ENCODE assay signal across 40 mouse cellular contexts in genomic region chr19:29961842-29962241, GRCm38 (mm10). TPM values are rescaled to one million over a fixed set of nuclear protein-coding genes. Genes with fewer than 3 reads are reported as not detected.
"Had no signal": no experiment of that assay in that cellular context is flagged by ENCODE, and none has a peak within 500 bp of the region (broad histone marks: within the 10 kb centered on the region; RNA-seq: fewer than 3 reads in every experiment).

No protein-coding gene starts in this region.

- H3K27me3 ChIP-seq: heart, embryonic 13.5 days; heart, embryonic 15.5 days; hindbrain, embryonic 13.5 days; hindbrain, embryonic 15.5 days; kidney, embryonic 15.5 days; limb, embryonic 12.5 days had no signal

- H3K4me1 ChIP-seq: heart, embryonic 15.5 days; hindbrain, embryonic 13.5 days; hindbrain, embryonic 15.5 days; kidney, embryonic 15.5 days; limb, embryonic 10.5 days; limb, embryonic 12.5 days had no signal

- DNase-seq: forebrain, postnatal 0 days; gastrocnemius, postnatal 14 days; gastrocnemius, postnatal 36 days; heart, adult 18-20 months; heart, postnatal 36 days; kidney, adult 11 months; kidney, adult 2 months; kidney, adult 9 months; kidney, postnatal 14 days; kidney, postnatal 36 days; layer of hippocampus, adult 9-11 months; layer of hippocampus, postnatal 36 days; liver had no signal

- H3K36me3 ChIP-seq: heart, embryonic 13.5 days; heart, embryonic 15.5 days; hindbrain, embryonic 13.5 days; hindbrain, embryonic 15.5 days; kidney, embryonic 15.5 days; limb, embryonic 10.5 days; limb, embryonic 12.5 days had no signal

- H3K4me2 ChIP-seq: heart, embryonic 11.5 days; heart, embryonic 13.5 days; heart, embryonic 15.5 days; hindbrain, embryonic 13.5 days; hindbrain, embryonic 15.5 days; kidney, embryonic 15.5 days; limb, embryonic 12.5 days had no signal

- H3K4me3 ChIP-seq: heart, embryonic 13.5 days; heart, embryonic 15.5 days; hindbrain, embryonic 13.5 days; hindbrain, embryonic 15.5 days; kidney, embryonic 15.5 days; limb, embryonic 10.5 days; limb, embryonic 12.5 days had no signal

- H3K9me3 ChIP-seq: heart, embryonic 15.5 days; hindbrain, embryonic 15.5 days; limb, embryonic 10.5 days had no signal

- H3K9ac ChIP-seq: forebrain, postnatal 0 days; heart, embryonic 13.5 days; heart, embryonic 15.5 days; hindbrain, embryonic 13.5 days; hindbrain, embryonic 15.5 days; kidney, embryonic 15.5 days; limb, embryonic 12.5 days had no signal

- H3K27ac ChIP-seq: heart, embryonic 13.5 days; heart, embryonic 15.5 days; hindbrain, embryonic 13.5 days; hindbrain, embryonic 15.5 days; hindbrain, postnatal 0 days; kidney, embryonic 15.5 days; kidney, postnatal 0 days; limb, embryonic 10.5 days; limb, embryonic 12.5 days had no signal

- ATAC-seq: forebrain, postnatal 0 days; hindbrain, postnatal 0 days; intestine, embryonic 16.5 days had no signal

RNA-seq across cellular contexts. Expression of gene Il33, which starts 36.9 kb away (rescaled TPM):
- total RNA-seq: hematopoietic stem cell, adult 5-6 weeks had no signal

RNA-seq across cellular contexts. Expression of gene Trpd52l3, which starts 41.7 kb away (rescaled TPM):
- total RNA-seq: forebrain, postnatal 0 days; gastrocnemius, adult 18-20 months; gastrocnemius, adult 8-10 months; gastrocnemius, postnatal 14 days; gastrocnemius, postnatal 36 days; heart, adult 18-20 months; heart, adult 8-10 months; heart, postnatal 36 days; hematopoietic stem cell, adult 5-6 weeks; hindbrain, postnatal 0 days; layer of hippocampus, adult 18-20 months; layer of hippocampus, adult 8-10 months; layer of hippocampus, postnatal 14 days; layer of hippocampus, postnatal 36 days; left cerebral cortex, adult 18-20 months; left cerebral cortex, adult 8-10 months; left cerebral cortex, postnatal 10 days; left cerebral cortex, postnatal 36 days had no signal
- polyA plus RNA-seq: forebrain, postnatal 0 days; heart, embryonic 11.5 days; heart, embryonic 13.5 days; heart, embryonic 15.5 days; heart, postnatal 0 days; hindbrain, embryonic 11.5 days; hindbrain, embryonic 13.5 days; hindbrain, embryonic 15.5 days; hindbrain, postnatal 0 days; intestine, embryonic 14.5 days; intestine, embryonic 16.5 days; kidney, adult 2 months; kidney, embryonic 15.5 days; kidney, postnatal 0 days; large intestine, adult 2 months; limb, embryonic 10.5 days; limb, embryonic 12.5 days; limb, embryonic 14.5 days had no signal
